ENCODE assay signal across 14 mouse cellular contexts in genomic region chr8:126551871-126552270, GRCm38 (mm10).
"Had no signal": no experiment of that assay in that cellular context is flagged by ENCODE, and none has a peak within 500 bp of the region (broad histone marks: within the 10 kb centered on the region; RNA-seq: fewer than 3 reads in every experiment).

No protein-coding gene starts in this region.

- H3K36me3 ChIP-seq: midbrain, embryonic 10.5 days; midbrain, embryonic 12.5 days; neural tube, embryonic 12.5 days; stomach, embryonic 15.5 days had no signal

- DNase-seq: lung, adult 18-20 months; lung, embryonic 14.5 days; lung, postnatal 10 days; lung, postnatal 4 days; midbrain, embryonic 14.5 days; right cerebral cortex, postnatal 14 days; thymus, adult 2 months; thymus, postnatal 25 days; thymus, postnatal 4 days had no signal

- H3K4me2 ChIP-seq: lung, embryonic 14.5 days; midbrain, embryonic 12.5 days; neural tube, embryonic 12.5 days; stomach, embryonic 15.5 days had no signal

- H3K9ac ChIP-seq: lung, embryonic 14.5 days; midbrain, embryonic 12.5 days; neural tube, embryonic 12.5 days; stomach, embryonic 15.5 days had no signal

- H3K4me1 ChIP-seq: neural tube, embryonic 12.5 days; stomach, embryonic 15.5 days had no signal

- H3K9me3 ChIP-seq: midbrain, embryonic 10.5 days; midbrain, embryonic 12.5 days; neural tube, embryonic 12.5 days; stomach, embryonic 15.5 days had no signal

- H3K4me3 ChIP-seq: midbrain, embryonic 10.5 days; midbrain, embryonic 12.5 days; neural tube, embryonic 12.5 days; stomach, embryonic 15.5 days had no signal

- H3K27me3 ChIP-seq: midbrain, embryonic 12.5 days; neural tube, embryonic 12.5 days; stomach, embryonic 15.5 days had no signal

- H3K27ac ChIP-seq: midbrain, embryonic 10.5 days; midbrain, embryonic 12.5 days; neural tube, embryonic 12.5 days; stomach, embryonic 15.5 days; stomach, postnatal 0 days had no signal
